Mouse (Mus musculus): Measurements from ENCODE around the gene Mgat4b. TPM values are rescaled to one million over a fixed set of nuclear protein-coding genes. Genes with fewer than 3 reads are reported as not detected.

Gene Mgat4b
- polyA plus RNA-seq, 1 experiment from 2014 or later, result 34.3 TPM

DNA sequence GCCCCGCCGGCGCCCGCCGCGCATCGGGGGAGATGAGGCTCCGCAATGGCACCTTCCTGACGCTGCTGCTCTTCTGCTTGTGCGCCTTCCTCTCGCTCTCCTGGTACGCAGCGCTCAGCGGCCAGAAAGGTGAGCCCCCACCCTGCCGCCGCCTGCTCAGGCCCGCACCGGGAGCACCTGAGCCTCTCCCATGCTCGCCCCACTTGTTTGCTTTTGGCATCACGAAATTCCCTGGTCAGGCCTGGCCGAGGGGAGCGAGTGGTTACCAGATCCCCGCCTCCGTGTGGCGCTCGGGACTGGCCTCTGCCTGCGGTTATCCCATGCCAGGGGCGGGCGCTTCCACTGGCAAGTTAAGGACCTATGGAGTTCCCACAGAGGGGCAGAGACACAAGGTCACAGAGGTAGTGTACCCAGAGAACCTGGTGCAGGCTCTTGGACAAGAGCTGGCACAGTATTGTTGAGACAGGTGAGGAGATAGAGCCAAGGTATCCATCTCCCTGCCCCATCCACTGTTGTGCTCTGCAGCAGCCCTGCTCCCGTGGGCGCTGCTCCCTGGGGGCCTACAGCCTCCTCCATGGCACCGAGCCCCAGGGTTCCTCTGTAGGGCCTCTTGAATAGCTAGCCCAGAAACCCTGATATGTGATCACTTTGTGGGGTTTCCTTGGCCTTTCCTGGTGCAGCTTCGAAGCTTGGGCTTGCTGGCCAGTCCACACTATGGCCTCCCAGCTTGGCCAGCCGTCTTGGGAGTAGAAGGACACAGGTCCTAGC lies 15.1 kb downstream of the Mgat4b start:
- Histone ChIP-seq H3K4me3 (ENCODE audit: inconsistent target) (peak overlapping the region; percentile 72), H3K36me3 (ENCODE audit: inconsistent target) (0 out of 2 replicates have a peak, but pooled peaks cover 6% of the 10 kb centered on the region), H3K79me2 (ENCODE audit: inconsistent target) (peaks cover 83% of the 10 kb centered on the region), H3K27ac (peak overlapping the region; percentile 82)
- WGBS (ENCODE audit: missing documents), result under 1% methylated on average over 34 of the region's 34 CpGs

GRCm38 (mm10) chr11:50226406-50226805 lies 15.7 kb downstream of the Mgat4b start:
- 10% methylated on average over 2 of the region's 2 CpGs for WGBS (ENCODE audit: missing documents)
- Histone ChIP-seq H3K27ac (peak overlapping the region; percentile 82), H3K4me3 (ENCODE audit: inconsistent target) (peak overlapping the region; percentile 72), H3K36me3 (ENCODE audit: inconsistent target) (0 out of 2 replicates have a peak, but pooled peaks cover 6% of the 10 kb centered on the region), H3K79me2 (ENCODE audit: inconsistent target) (peaks cover 77% of the 10 kb centered on the region)

- Histone ChIP-seq H3K27ac (peak overlapping the region; percentile 82), H3K4me3 (ENCODE audit: inconsistent target) (peak overlapping the region; percentile 72; the same call in 1 of the 2 replicates)
- 14% methylated on average over 2 of the region's 3 CpGs for WGBS (ENCODE audit: missing documents)
These were observed 16.5 kb downstream of the Mgat4b start for GRCm38 (mm10) chr11:50227226-50227625.

GRCm38 (mm10) chr11:50227736-50228135 lies 17.0 kb downstream of the Mgat4b start:
- peaks cover 64% of the 10 kb centered on the region for H3K79me2 ChIP-seq (ENCODE audit: inconsistent target)
- peaks cover 19% of the 10 kb centered on the region for H3K36me3 ChIP-seq (ENCODE audit: inconsistent target)
- H3K27ac ChIP-seq, result peak overlapping the region; percentile 82
- H3K4me3 ChIP-seq (ENCODE audit: inconsistent target), result no peak overlapping the region
- WGBS (ENCODE audit: missing documents), result 69% methylated on average over 4 of the region's 4 CpGs

More at GRCm38 (mm10) chr11:50227226-50227625, 16.5 kb downstream of the Mgat4b start:
- Histone ChIP-seq H3K79me2 (ENCODE audit: inconsistent target) (peaks cover 69% of the 10 kb centered on the region), H3K36me3 (ENCODE audit: inconsistent target) (peaks cover 14% of the 10 kb centered on the region)

DNA sequence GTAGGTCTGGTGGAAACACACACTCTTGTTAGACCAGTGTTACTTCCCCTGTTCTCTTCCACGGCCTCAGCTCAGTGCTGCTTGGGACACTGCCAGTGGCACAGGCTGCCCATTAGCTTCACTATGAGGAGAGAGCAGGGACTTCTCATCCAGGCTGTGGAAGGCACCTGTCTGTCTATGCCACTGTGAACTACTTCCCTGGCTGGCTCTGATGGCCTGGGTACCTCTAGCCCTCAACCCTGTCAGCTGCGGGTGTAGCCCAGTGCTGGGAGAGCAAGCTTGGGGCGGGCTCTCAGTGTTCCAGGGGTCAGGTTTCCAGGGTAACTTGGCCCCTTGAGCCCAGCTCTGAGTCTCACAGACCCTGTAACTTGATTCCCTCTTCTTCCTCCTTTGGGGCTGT lies 18.1 kb downstream of the Mgat4b start:
- Histone ChIP-seq H3K36me3 (ENCODE audit: inconsistent target) (peaks cover 30% of the 10 kb centered on the region), H3K79me2 (ENCODE audit: inconsistent target) (peaks cover 53% of the 10 kb centered on the region), H3K4me3 (ENCODE audit: inconsistent target) (no peak overlapping the region), H3K27ac (peak overlapping the region; percentile 82)
- 23% methylated on average over 3 of the region's 3 CpGs for WGBS (ENCODE audit: missing documents)

DNA sequence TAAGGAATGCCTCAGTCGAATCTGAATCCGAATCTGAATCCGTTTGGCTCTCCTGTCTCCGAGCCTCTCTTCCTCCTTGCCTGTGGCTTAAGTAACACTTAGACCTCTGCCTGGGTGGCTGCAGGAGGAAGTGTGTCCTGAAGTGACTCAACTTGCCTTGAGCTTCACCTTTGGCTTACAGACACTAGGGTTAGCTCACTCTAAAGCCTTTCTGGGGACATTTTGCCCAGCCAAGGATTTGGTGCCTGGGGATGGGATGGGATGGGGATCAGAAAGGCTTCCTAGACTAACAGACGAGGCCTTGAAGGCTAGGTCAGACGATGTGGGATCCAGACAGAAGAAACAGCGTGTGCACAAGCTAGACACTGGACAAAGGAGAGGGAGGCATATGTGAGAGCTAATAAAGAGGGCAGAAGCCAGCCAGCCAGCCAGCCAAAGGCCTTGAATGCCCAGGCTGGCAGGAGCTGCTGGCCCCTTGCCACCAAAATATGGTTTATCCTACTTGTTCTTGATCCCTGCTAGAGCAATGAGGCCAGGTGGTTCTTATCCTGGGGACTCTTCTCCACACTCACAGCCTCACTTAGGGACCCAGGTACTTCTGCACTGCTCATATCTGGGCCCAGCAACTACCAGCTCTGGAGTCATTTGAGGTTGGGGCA lies 18.7 kb downstream of the Mgat4b start:
- peaks cover 36% of the 10 kb centered on the region for H3K36me3 ChIP-seq (ENCODE audit: inconsistent target)
- H3K27ac ChIP-seq, result peak overlapping the region; percentile 82

GRCm38 (mm10) chr11:50230481-50231304 lies 20.0 kb downstream of the Mgat4b start:
- Histone ChIP-seq H3K4me3 (ENCODE audit: inconsistent target) (no peak overlapping the region), H3K27ac (no peak overlapping the region), H3K36me3 (ENCODE audit: inconsistent target) (peaks cover 42% of the 10 kb centered on the region), H3K79me2 (ENCODE audit: inconsistent target) (peaks cover 51% of the 10 kb centered on the region)
- WGBS (ENCODE audit: missing documents), result 89% methylated on average over 32 of the region's 45 CpGs

More for the DNA sequence above, 18.7 kb downstream of the Mgat4b start:
- peaks cover 53% of the 10 kb centered on the region for H3K79me2 ChIP-seq (ENCODE audit: inconsistent target)
- WGBS (ENCODE audit: missing documents), result 42% methylated on average over 7 of the region's 7 CpGs
- H3K4me3 ChIP-seq (ENCODE audit: inconsistent target), result no peak overlapping the region

- Histone ChIP-seq H3K79me2 (ENCODE audit: inconsistent target) (peaks cover 44% of the 10 kb centered on the region), H3K27ac (no peak overlapping the region), H3K36me3 (ENCODE audit: inconsistent target) (peaks cover 42% of the 10 kb centered on the region), H3K4me3 (ENCODE audit: inconsistent target) (no peak overlapping the region)
- WGBS (ENCODE audit: missing documents), result 43% methylated on average over 8 of the region's 8 CpGs
These were observed 20.7 kb downstream of the Mgat4b start for GRCm38 (mm10) chr11:50231411-50231810.

GRCm38 (mm10) chr11:50233022-50233421 lies 22.3 kb downstream of the Mgat4b start:
- Histone ChIP-seq H3K27ac (no peak overlapping the region), H3K79me2 (ENCODE audit: inconsistent target) (peaks cover 28% of the 10 kb centered on the region), H3K36me3 (ENCODE audit: inconsistent target) (peaks cover 42% of the 10 kb centered on the region), H3K4me3 (ENCODE audit: inconsistent target) (no peak overlapping the region)
- 63% methylated on average over 9 of the region's 13 CpGs for WGBS (ENCODE audit: missing documents)

- Histone ChIP-seq H3K79me2 (ENCODE audit: inconsistent target) (peaks cover 18% of the 10 kb centered on the region), H3K27ac (no peak overlapping the region), H3K4me3 (ENCODE audit: inconsistent target) (no peak overlapping the region), H3K36me3 (ENCODE audit: inconsistent target) (peaks cover 42% of the 10 kb centered on the region)
- WGBS (ENCODE audit: missing documents), result 92% methylated on average over 11 of the region's 11 CpGs
These were observed 23.3 kb downstream of the Mgat4b start for GRCm38 (mm10) chr11:50233993-50234392.

GRCm38 (mm10) chr11:50234606-50235005 lies 23.9 kb downstream of the Mgat4b start:
- H3K4me3 ChIP-seq (ENCODE audit: inconsistent target), result no peak overlapping the region
- H3K27ac ChIP-seq, result no peak overlapping the region
- H3K79me2 ChIP-seq (ENCODE audit: inconsistent target), result peaks cover 12% of the 10 kb centered on the region
- peaks cover 42% of the 10 kb centered on the region for H3K36me3 ChIP-seq (ENCODE audit: inconsistent target)
- 98% methylated on average over 25 of the region's 25 CpGs for WGBS (ENCODE audit: missing documents)

DNA sequence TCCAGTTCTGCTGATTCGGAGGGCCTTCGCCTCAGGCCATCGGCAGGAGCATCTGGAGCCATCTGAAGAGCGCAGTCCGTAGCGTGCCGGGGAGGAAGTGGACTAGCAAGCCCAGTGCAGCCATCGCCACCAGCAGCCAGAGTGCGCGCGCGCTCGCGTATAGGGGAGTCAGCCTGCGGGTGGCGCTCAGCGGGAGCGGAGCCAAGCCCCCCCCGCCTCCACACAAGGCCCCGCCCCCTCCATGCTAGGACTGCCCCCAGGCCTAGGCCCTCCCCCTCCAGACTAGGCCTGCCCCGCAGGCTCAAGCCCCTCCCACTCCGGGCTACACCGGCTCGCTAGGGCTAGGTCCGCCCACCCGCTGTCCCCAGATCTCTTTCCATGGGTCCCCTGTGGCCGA lies 25.8 kb downstream of the Mgat4b start:
- Histone ChIP-seq H3K27ac (0 out of 2 replicates have a peak overlapping the region, but pooled peaks have one; percentile 13), H3K79me2 (ENCODE audit: inconsistent target) (no peaks in the 10 kb centered on the region), H3K36me3 (ENCODE audit: inconsistent target) (peaks cover 34% of the 10 kb centered on the region), H3K4me3 (ENCODE audit: inconsistent target) (peak overlapping the region; percentile 29)
- under 1% methylated on average over 22 of the region's 27 CpGs for WGBS (ENCODE audit: missing documents)

- peaks cover 28% of the 10 kb centered on the region for H3K36me3 ChIP-seq (ENCODE audit: inconsistent target)
- peak overlapping the region; percentile 29 for H3K4me3 ChIP-seq (ENCODE audit: inconsistent target)
- 8% methylated on average over 65 of the region's 66 CpGs for WGBS (ENCODE audit: missing documents)
- no peaks in the 10 kb centered on the region for H3K79me2 ChIP-seq (ENCODE audit: inconsistent target)
- H3K27ac ChIP-seq, result peak overlapping the region; percentile 58; the same call in 1 of the 2 replicates
These were observed 26.5 kb downstream of the Mgat4b start for GRCm38 (mm10) chr11:50236937-50237835.
